Mouse (Mus musculus) olfactory bulb, adult 2 months (tissue): ENCODE results near the gene Tnrc6c.

Experiments
- CTCF ChIP-seq: fragments of 200-500 bp; IDR thresholded peaks from 2 replicates; pipeline ENCODE4 v1.5.1; 2012; ENCODE audit warnings: low read depth, mild to moderate bottlenecking, low read length, moderate library complexity; ENCODE audit not compliant: insufficient read depth
- POLR2A ChIP-seq: fragments of 200-500 bp; IDR thresholded peaks from 2 replicates; pipeline ENCODE4 v1.6.1; 2012; ENCODE audit warnings: mild to moderate bottlenecking, low read depth, low read length, moderate library complexity; ENCODE audit not compliant: insufficient read depth

- no peak for TF ChIP-seq CTCF
- no peak for TF ChIP-seq POLR2A
Observed at GRCm38 (mm10) chr11:117608976-117609375, 45.1 kb upstream of the Tnrc6c start.
